Mouse (Mus musculus) bone marrow, adult 2 months (tissue): ENCODE measurements around the gene Slc23a2.

Source experiments
- CTCF ChIP-seq: fragments of 200-500 bp; IDR thresholded peaks from 2 replicates; pipeline ENCODE4 v1.5.1; 2011; ENCODE audit warnings: low read length, control low read depth; ENCODE audit not compliant: control insufficient read depth, insufficient read depth
- POLR2A ChIP-seq: fragments of 200-500 bp; IDR thresholded peaks from 2 replicates; pipeline ENCODE4 v1.6.1; 2011; ENCODE audit warnings: low read depth, mild to moderate bottlenecking, control low read depth, low read length, borderline replicate concordance; ENCODE audit not compliant: control insufficient read depth

DNA sequence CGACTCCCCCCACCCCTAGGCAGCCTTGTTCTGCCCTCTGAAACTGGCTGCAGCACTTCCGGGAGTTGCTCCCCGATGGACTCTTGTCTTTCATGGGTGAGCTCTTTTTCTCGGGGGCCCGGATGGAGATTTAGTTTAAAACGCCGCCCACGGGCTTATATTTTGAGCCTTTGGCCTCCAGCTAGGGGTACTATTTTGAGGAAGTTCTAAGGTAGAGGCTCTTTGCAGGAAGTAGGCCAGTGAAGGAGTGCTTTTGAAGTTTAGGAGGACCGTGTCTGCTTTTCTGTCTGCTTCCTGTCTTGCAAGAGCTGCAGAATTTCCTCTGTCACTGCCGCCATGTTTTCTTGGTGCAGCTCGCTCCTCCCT, 109.5 kb downstream of the Slc23a2 start:
- TF ChIP-seq CTCF, result no peak
- TF ChIP-seq POLR2A, result no peak
